Comparison of ENCODE assay signal across 17 mouse cellular contexts in genomic region chr6:108720978-108721377, GRCm38 (mm10).
"Had no signal": no experiment of that assay in that cellular context is flagged by ENCODE, and none has a peak within 500 bp of the region (broad histone marks: within the 10 kb centered on the region; RNA-seq: fewer than 3 reads in every experiment).

No protein-coding gene starts in this region.

- H3K4me1 ChIP-seq: neural tube, embryonic 12.5 days; neural tube, embryonic 13.5 days; neural tube, embryonic 15.5 days; stomach, embryonic 15.5 days had no signal

- DNase-seq: retina, postnatal 1 day; right cerebral cortex, adult 18-20 months; right cerebral cortex, postnatal 14 days; right cerebral cortex, postnatal 25 days; right cerebral cortex, postnatal 4 days; spleen, adult 18-20 months; thymus, adult 18-20 months; thymus, adult 2 months; thymus, postnatal 14 days; thymus, postnatal 25 days; thymus, postnatal 36 days; thymus, postnatal 4 days had no signal

- H3K36me3 ChIP-seq: neural tube, embryonic 12.5 days; neural tube, embryonic 13.5 days; neural tube, embryonic 15.5 days; stomach, embryonic 15.5 days had no signal

- H3K9ac ChIP-seq: neural tube, embryonic 12.5 days; neural tube, embryonic 13.5 days; neural tube, embryonic 15.5 days; stomach, embryonic 15.5 days had no signal

- H3K27me3 ChIP-seq: neural tube, embryonic 12.5 days; neural tube, embryonic 13.5 days; neural tube, embryonic 15.5 days; stomach, embryonic 15.5 days had no signal

- H3K4me3 ChIP-seq: neural tube, embryonic 12.5 days; neural tube, embryonic 13.5 days; neural tube, embryonic 15.5 days; stomach, embryonic 15.5 days had no signal

- H3K9me3 ChIP-seq: neural tube, embryonic 12.5 days; neural tube, embryonic 13.5 days; neural tube, embryonic 15.5 days; stomach, embryonic 15.5 days had no signal

- H3K27ac ChIP-seq: neural tube, embryonic 12.5 days; neural tube, embryonic 13.5 days; neural tube, embryonic 15.5 days; stomach, embryonic 15.5 days; stomach, postnatal 0 days had no signal

- H3K4me2 ChIP-seq: neural tube, embryonic 12.5 days; neural tube, embryonic 13.5 days; neural tube, embryonic 15.5 days; stomach, embryonic 15.5 days had no signal
